Mouse (Mus musculus) small intestine, adult 2 months (tissue): ENCODE data around the gene Gab2.

ENCODE experiments used
- CTCF ChIP-seq: fragments of 200-500 bp; IDR thresholded peaks from 2 replicates; pipeline ENCODE4 v1.5.1; 2012; ENCODE audit warnings: low read depth, mild to moderate bottlenecking, control low read depth, inconsistent platforms, low read length, moderate library complexity, mixed read lengths; ENCODE audit not compliant: insufficient replicate concordance, insufficient read length; ENCODE audit errors: extremely low read depth
- POLR2A ChIP-seq: fragments of 200-500 bp; IDR thresholded peaks from 2 replicates; pipeline ENCODE4 v1.6.1; 2012; ENCODE audit warnings: low read depth, mild to moderate bottlenecking, control low read depth, inconsistent platforms, low read length, moderate library complexity

GRCm38 (mm10) chr7:97298943-97299342, 217.6 kb downstream of the Gab2 start:
- TF ChIP-seq POLR2A, result no peak
- no peak for TF ChIP-seq CTCF
